Mouse (Mus musculus) forebrain, embryonic 11.5 days (tissue): ENCODE results near the gene Polr2f. TPM values are rescaled to one million over a fixed set of nuclear protein-coding genes. Genes with fewer than 3 reads are reported as not detected.
A peak's percentile ranks its signal among the peaks of the same experiment; 100 is the strongest.

Experiments
- ATAC-seq: fragments of 200-750 bp; cut with Nextera tagmentation; replicated peaks from 2 replicates; pipeline ENCODE4 v1.8.0; 2017; ENCODE audit warnings: moderate TSS enrichment; ENCODE audit not compliant: low FRiP score
- DNase-seq: peaks from one replicate; pipeline ENCODE4 v3.0.0-alpha.2; 2017; ENCODE audit warnings: low spot score
- H3K27ac ChIP-seq: fragments of 300-500 bp; sonication (generic); 2 replicates; pipeline ENCODE4 v1.5.1; 2014; ENCODE audit warnings: low read depth, low read length
- H3K27me3 ChIP-seq: fragments of 300-500 bp; sonication (generic); 2 replicates; pipeline ENCODE4 v1.6.1; 2014; ENCODE audit warnings: mild to moderate bottlenecking, low read length, mixed read lengths; ENCODE audit not compliant: control insufficient read depth, insufficient read depth
- H3K36me3 ChIP-seq: fragments of 300-500 bp; sonication (generic); 2 replicates; pipeline ENCODE4 v1.6.1; 2014; ENCODE audit warnings: mild to moderate bottlenecking, low read length, moderate library complexity, mixed read lengths; ENCODE audit not compliant: control insufficient read depth, insufficient read depth
- H3K4me1 ChIP-seq: fragments of 300-500 bp; sonication (generic); replicated peaks from 2 replicates; pipeline ENCODE4 v1.6.1; 2014; ENCODE audit warnings: low read length, mixed read lengths; ENCODE audit not compliant: control insufficient read depth, insufficient read depth
- H3K4me2 ChIP-seq: fragments of 300-500 bp; sonication (generic); 2 replicates; pipeline ENCODE4 v1.6.1; 2014; ENCODE audit warnings: low read depth, mild to moderate bottlenecking, low read length, moderate library complexity, mixed read lengths; ENCODE audit not compliant: severe bottlenecking
- H3K4me3 ChIP-seq: fragments of 300-500 bp; sonication (generic); 2 replicates; pipeline ENCODE4 v1.5.1; 2014; ENCODE audit warnings: low read depth, low read length
- H3K9ac ChIP-seq: fragments of 300-500 bp; sonication (generic); 2 replicates; pipeline ENCODE4 v1.6.1; 2014; ENCODE audit warnings: low read length
- H3K9me3 ChIP-seq: fragments of 300-500 bp; sonication (generic); 2 replicates; pipeline ENCODE4 v1.6.1; 2016; ENCODE audit warnings: low read length, mixed read lengths; ENCODE audit not compliant: control insufficient read depth
- WGBS: fragments of 180-500 bp; shearing (Covaris S2); extraction: QIAGEN DNeasy Blood & Tissue Kit; methylation state at CpG from one replicate; pipeline ENCODE4 v1.1.7; 2014; 5-methylcytosine and 5-hydroxymethylcytosine counted together
- polyA plus RNA-seq: library from polyadenylated mRNA; unstranded; fragments of >200 nt; fragmentation: Nextera tagmentation; extraction: Ambion mirVana; gene quantifications from 2 replicates; pipeline ENCODE4 v1.2.1, GENCODE M21; 2014

Polr2f gene
- polyA plus RNA-seq, 1 experiment from 2014 or later = 386 TPM

DNA sequence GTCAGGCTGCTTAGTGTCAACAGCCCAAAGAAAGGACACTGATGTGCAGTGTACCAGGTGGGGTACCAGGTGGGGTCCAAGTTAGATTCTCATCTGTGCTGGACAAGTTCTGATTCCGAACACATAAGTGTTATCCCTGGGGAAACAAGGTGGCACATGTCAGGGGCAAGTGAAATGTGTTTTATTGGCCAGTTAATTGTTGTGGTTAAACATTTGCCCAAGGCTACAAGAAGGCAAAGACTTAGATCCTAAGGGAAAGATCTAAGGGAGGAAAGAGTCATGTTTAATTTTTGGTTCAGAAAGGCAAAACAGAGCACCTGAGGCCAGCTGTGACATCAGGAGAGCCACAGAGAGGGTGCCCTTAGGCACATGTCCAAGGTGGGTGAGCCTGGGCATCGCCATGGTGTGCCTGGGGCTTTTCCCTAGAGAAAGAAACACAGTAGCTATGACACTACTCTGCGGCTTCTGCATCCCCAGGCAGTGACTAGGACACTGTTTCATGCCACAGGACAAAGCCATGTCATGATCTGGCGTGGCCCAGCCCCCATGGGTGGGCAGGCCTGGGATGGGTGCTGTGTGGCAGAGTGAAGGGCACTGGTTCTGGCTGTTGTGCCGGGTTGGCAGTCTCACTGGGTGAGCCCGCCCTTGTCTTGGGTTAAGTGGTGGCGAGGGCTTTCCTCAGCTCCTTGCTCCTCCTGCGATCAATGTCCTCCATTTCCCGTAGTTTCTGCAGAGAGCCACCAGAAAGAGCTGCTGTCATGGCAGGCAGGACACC lies 6.1 kb upstream of the Polr2f start:
- no peaks in the 10 kb centered on the region for H3K9me3 ChIP-seq
- H3K27ac ChIP-seq = no peak overlapping the region
- no peaks in the 10 kb centered on the region for H3K4me1 ChIP-seq
- no peak overlapping the region for H3K4me2 ChIP-seq
- H3K27me3 ChIP-seq = no peaks in the 10 kb centered on the region
- no peak overlapping the region for H3K4me3 ChIP-seq
- DNase-seq (no peak), ATAC-seq (no peak)
- WGBS = 84% methylated on average over 9 of the region's 9 CpGs
- no peaks in the 10 kb centered on the region for H3K36me3 ChIP-seq
- no peak overlapping the region for H3K9ac ChIP-seq

GRCm38 (mm10) chr15:79135332-79135731 lies 5.5 kb upstream of the Polr2f start:
- no peak for ATAC-seq
- 83% methylated on average over 9 of the region's 9 CpGs for WGBS

DNA sequence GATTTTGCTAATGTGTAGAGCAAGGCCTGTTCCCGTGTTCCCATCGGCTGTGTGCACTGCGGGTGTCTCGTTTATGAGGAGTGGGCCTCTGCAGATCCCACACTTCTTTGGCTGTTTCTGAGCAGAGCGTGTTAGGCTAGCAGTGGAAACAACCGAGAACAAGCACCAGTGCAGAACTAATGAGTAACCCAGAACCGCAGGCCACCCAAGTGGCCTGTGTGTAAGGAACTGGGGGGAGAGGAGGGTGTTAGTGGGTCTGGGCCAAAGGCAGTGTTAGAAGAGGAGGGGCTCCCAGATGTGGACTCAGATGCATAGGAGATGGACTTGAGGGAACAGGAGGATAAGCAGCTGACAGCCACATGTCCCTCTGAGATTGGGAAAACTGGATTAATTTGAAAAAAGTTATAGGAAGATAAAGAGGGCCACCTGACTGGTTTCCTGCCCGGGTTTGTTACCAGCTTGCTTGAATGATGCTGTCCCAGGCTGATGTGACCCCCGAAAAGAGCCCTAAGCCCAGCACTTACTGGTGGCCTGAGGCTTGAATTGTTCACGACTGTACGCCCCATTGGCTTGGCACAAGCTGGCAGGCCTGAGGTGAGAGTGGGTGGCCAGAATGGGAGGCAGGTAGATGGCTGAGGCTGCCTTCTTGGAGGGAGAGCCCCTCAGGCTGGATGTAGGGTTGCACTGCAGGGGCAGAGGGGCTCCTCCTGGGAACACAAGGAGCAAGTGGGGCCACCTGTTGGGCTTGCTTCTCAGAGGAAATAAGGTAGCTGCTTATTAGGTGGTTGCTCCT lies 4.8 kb upstream of the Polr2f start:
- ATAC-seq = no peak
- H3K4me2 ChIP-seq = no peak overlapping the region
- H3K27ac ChIP-seq = no peak overlapping the region
- H3K9me3 ChIP-seq = no peaks in the 10 kb centered on the region
- H3K27me3 ChIP-seq = no peaks in the 10 kb centered on the region
- H3K9ac ChIP-seq = no peak overlapping the region; the same call in 1 of the 2 replicates
- DNase-seq = no peak
- WGBS = 71% methylated on average over 11 of the region's 11 CpGs
- H3K36me3 ChIP-seq = no peaks in the 10 kb centered on the region
- no peak overlapping the region for H3K4me3 ChIP-seq
- no peaks in the 10 kb centered on the region; the same call in 1 of the 2 replicates for H3K4me1 ChIP-seq

More at GRCm38 (mm10) chr15:79135332-79135731, 5.5 kb upstream of the Polr2f start:
- H3K27me3 ChIP-seq = no peaks in the 10 kb centered on the region
- no peaks in the 10 kb centered on the region for H3K9me3 ChIP-seq
- no peaks in the 10 kb centered on the region for H3K36me3 ChIP-seq
- no peaks in the 10 kb centered on the region; the same call in 1 of the 2 replicates for H3K4me1 ChIP-seq
- no peak overlapping the region for H3K4me3 ChIP-seq
- DNase-seq = no peak
- H3K9ac ChIP-seq = no peak overlapping the region
- no peak overlapping the region for H3K4me2 ChIP-seq
- H3K27ac ChIP-seq = no peak overlapping the region

DNA sequence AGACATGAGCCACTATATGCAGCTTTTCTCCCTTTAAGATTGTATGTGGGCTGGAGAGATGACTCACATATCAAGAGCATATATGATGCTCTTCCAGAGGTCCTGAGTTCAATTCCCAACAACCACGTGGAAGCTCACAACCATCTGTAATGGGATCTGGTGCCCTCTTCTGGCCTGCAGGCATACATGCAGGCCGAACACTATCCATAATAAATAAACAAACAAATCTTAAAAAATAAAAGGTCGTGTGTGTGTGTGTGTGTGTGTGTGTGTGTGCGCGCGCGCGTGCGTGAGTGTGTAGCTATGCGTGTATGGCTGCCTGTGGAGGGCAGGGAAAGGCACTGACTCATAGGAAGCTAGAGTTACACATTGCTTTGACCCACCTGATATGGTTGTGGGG lies 1.2 kb upstream of the Polr2f start:
- Histone ChIP-seq H3K36me3 (no peaks in the 10 kb centered on the region), H3K9me3 (no peaks in the 10 kb centered on the region), H3K27ac (no peak overlapping the region), H3K4me1 (peaks cover 2% of the 10 kb centered on the region; the same call in 1 of the 2 replicates), H3K4me2 (no peak overlapping the region), H3K4me3 (no peak overlapping the region), H3K27me3 (no peaks in the 10 kb centered on the region), H3K9ac (no peak overlapping the region)
- ATAC-seq = no peak
- 63% methylated on average over 10 of the region's 10 CpGs for WGBS
- DNase-seq = no peak

DNA sequence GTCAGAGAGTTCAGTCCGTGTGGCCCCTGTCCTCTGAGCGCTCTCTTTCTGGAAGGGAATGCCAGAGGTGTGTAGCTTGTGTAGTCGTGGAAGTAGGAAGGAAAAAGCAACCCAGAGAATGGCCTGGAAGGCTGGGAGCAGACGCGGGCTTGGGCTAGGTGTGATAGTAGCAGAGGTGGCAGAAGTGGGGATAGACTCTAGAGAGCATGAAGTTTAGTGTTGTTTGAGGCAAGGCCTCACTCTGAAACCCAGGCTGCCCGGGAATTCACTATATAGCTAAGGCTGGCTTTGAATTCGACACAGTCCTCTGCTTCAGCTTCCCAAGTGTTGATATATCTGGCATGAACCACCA lies 733 bp downstream of the Polr2f start:
- no peak for DNase-seq
- ATAC-seq = no peak
- WGBS = 1% methylated on average over 7 of the region's 7 CpGs
- Histone ChIP-seq H3K36me3 (peaks cover 8% of the 10 kb centered on the region), H3K9me3 (no peaks in the 10 kb centered on the region), H3K4me3 (peak overlapping the region; percentile 89), H3K4me1 (peaks cover 2% of the 10 kb centered on the region; the same call in 1 of the 2 replicates), H3K9ac (peak overlapping the region; percentile 85), H3K4me2 (peak overlapping the region; percentile 97), H3K27me3 (no peaks in the 10 kb centered on the region), H3K27ac (no peak overlapping the region)

GRCm38 (mm10) chr15:79143316-79143715 lies 2.5 kb downstream of the Polr2f start:
- ATAC-seq = no peak
- H3K27ac ChIP-seq = no peak overlapping the region
- peaks cover 17% of the 10 kb centered on the region for H3K36me3 ChIP-seq
- 87% methylated on average over 12 of the region's 12 CpGs for WGBS
- peaks cover 2% of the 10 kb centered on the region; the same call in 1 of the 2 replicates for H3K4me1 ChIP-seq
- no peaks in the 10 kb centered on the region for H3K27me3 ChIP-seq
- H3K4me3 ChIP-seq = no peak overlapping the region
- H3K9ac ChIP-seq = no peak overlapping the region
- no peak for DNase-seq
- no peak overlapping the region for H3K4me2 ChIP-seq
- H3K9me3 ChIP-seq = no peaks in the 10 kb centered on the region

DNA sequence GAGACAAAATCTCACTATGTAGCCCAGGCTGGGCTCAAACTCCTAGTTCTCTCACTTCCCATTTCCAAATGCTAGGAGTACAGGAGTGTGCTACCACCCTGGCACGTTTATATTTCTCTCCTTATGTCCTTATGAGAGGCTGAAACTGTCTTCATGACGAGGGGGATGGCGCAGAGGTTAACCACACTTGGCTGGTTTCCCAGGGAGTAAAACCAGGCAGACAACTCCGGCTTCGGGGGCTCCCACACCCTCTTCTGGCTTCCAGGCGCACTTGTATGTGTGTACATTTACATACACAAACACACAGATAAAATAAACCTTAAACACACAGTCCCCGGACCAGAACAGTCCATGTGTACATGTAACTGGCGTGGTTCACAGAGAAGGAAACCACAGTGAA lies 3.2 kb downstream of the Polr2f start:
- Histone ChIP-seq H3K9me3 (no peaks in the 10 kb centered on the region), H3K4me2 (no peak overlapping the region), H3K27ac (no peak overlapping the region), H3K27me3 (no peaks in the 10 kb centered on the region), H3K9ac (no peak overlapping the region), H3K36me3 (peaks cover 17% of the 10 kb centered on the region), H3K4me3 (no peak overlapping the region), H3K4me1 (peaks cover 2% of the 10 kb centered on the region; the same call in 1 of the 2 replicates)
- WGBS = 90% methylated on average over 8 of the region's 8 CpGs
- DNase-seq = no peak
- no peak for ATAC-seq

DNA sequence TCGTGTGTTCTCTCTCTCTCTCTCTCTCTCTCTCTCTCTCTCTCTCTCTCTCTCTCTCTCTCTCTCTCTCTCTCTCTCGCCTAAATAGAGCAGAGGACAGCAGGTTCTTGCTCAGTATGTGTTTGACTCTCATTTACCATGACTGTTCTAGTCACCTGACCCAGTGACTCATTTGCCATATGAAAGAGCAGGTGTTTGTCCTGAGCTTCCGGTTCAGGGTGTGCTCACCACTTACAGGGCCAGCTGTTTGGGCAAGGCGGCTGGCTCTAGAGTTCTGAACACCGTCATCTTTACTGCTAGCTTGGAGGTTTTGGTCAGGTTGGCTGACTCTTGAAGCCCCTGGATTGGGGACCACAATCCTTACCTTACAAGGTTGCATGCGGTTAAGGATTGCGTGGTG lies 4.7 kb downstream of the Polr2f start:
- H3K4me1 ChIP-seq = peaks cover 2% of the 10 kb centered on the region; the same call in 1 of the 2 replicates
- H3K9ac ChIP-seq = no peak overlapping the region
- 96% methylated on average over 7 of the region's 7 CpGs for WGBS
- H3K4me3 ChIP-seq = no peak overlapping the region
- H3K9me3 ChIP-seq = no peaks in the 10 kb centered on the region
- H3K27me3 ChIP-seq = no peaks in the 10 kb centered on the region
- no peak for DNase-seq
- no peak overlapping the region for H3K4me2 ChIP-seq
- H3K27ac ChIP-seq = no peak overlapping the region
- no peak for ATAC-seq
- H3K36me3 ChIP-seq = peaks cover 17% of the 10 kb centered on the region
